Mouse (Mus musculus) thymus, postnatal 10 days (tissue): Measurements from ENCODE around the gene Pls3.
"Not testable (repeated sequence)": the region's sequence is repeated elsewhere in the genome, so short reads cannot be mapped to it uniquely, and the experiment has no call there.

Source experiments
- DNase-seq, 2 experiments: peaks; one replicate each; pipeline ENCODE4 v3.0.0; 2021; ENCODE audit warnings: low spot score in 2 of 2

Gene Pls3

DNA sequence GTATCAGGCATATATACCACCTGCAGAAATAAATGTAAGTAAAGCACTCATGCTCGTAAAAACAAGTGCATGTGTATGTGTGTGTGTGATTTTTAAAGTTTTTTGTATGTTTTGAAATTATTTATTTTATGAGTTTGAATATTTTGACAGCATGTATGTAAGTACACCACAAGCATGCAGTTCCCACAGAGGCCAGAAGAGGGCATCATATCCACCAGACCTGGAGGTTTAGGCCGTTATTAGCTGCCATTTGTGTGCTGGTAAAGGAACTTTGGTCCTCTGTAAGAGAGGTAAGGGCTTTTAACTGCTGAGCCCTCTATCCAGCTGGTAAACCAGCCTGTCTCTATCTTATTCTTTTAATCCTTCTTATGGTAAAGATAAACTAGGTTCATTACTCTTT, 97.5 kb downstream of the Pls3 start:
- no peak for DNase-seq

DNA sequence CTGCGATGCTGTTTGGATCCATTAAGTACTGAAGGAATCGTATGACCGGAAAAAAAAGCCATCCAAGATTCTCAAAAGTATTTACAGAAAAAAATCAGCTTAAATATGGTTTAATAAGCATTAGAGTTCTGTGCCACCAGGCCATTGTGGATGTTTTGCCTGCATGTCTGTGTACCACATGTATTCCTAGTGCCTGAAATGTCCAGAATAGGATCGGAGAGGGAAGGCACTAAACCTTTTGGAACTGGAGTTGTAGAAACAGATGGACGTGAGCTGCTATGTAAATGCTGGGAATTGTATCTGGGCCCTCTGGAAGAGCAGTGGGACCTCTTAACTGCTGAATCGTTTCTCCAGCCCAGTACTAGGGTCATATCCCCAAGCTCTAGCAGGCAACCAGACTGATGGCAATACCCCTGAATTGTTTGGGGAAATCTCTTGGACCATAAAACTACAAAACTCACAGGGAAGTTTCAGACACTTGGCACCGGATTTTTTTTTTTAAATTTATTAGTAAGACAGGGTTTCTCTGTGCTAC, 110.1 kb downstream of the Pls3 start:
- no peak for DNase-seq

DNA sequence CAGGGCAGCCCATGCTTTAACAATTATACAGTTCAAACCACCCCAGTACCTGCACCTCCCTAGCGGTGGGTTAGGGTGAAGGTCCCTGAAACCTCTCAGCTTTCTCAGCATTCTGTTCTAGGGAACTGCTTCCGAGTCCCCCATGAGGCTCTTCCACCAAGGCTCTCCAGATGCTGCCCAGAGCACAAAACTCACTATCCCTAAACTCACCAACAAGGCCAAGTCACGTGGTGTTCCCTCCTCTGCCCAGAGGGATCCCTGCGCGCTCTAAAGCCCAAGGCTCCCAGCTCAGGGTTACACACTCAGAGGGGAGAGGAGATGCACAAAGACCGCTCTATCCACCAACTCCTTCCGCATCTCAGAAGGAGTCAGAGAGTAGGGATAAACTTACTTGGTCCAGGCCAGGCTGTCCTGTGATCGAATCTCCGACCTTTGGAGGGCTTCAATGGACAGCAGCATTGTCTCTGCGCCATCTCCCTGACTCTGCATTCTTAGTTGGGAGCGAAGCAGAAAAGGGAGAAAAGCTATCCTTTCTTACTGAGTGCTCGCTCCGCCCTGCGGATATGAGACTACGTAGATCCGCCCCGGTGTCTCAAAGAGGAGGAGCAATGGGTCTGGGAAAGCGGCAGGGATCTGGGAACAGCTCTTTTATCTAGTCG, 110.7 kb downstream of the Pls3 start:
- DNase-seq: peak; percentile 4 to 10

DNA sequence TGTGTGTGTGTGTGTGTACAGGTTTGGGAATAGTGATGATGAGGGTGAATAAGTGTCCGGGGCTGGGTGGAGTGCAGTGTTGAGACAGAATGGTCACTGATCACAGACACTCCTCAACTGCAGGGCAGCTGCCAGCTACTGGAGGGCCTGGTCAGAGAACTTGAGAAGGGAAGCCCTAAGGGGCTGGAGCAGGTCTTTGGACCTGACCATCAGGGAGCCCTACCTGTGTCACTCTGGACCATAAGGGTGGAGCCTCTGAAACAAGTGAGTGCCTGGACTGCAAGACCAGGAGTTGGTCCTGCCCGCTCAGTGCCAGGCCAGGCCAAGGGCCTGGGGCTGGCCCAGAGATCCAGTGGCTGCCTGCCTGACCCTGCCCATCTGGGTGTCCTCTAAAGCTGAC, 115.5 kb downstream of the Pls3 start:
- DNase-seq: not testable (repeated sequence)

DNA sequence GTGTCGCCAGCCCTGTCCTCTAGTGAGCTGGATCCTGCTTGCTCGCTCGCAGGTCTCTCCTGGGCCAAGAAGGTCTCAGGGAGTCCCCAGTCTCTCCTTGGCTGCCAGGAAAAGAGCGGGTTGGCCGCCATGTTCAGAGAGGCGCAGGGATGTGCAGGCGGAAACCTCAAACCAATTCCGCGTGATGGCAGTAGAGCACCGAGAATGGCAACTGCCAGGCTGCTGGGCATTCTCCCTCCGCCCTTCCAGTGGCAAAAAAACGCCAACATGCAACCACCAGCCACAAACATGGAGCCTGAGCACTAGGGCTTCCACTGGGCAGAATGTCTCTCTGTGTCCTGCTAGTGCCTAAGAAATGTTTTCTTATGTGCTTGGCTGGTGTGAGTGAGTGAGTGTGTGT, 115.9 kb downstream of the Pls3 start:
- peak in 1 of 2 experiments; percentile 58 for DNase-seq

DNA sequence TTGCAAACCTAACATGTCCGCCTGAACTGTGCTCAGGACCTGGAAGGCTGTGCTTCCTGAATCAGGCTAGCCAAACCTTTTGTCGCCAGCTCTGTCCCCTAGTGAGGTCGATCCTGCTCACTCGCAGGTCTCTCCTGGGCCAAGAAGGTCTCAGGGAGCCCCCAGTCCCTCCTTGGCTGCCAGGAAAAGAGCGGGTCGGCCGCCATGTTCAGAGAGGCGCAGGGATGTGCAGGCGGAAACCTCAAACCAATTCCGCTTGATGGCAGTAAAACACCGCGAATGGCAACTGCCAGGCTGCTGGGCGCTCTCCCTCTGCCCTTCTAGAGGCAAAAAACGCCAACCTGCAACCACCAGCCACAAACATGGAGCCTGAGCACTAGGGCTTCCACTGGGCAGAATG, 117.0 kb downstream of the Pls3 start:
- DNase-seq: peak in 1 of 2 experiments; percentile 63

DNA sequence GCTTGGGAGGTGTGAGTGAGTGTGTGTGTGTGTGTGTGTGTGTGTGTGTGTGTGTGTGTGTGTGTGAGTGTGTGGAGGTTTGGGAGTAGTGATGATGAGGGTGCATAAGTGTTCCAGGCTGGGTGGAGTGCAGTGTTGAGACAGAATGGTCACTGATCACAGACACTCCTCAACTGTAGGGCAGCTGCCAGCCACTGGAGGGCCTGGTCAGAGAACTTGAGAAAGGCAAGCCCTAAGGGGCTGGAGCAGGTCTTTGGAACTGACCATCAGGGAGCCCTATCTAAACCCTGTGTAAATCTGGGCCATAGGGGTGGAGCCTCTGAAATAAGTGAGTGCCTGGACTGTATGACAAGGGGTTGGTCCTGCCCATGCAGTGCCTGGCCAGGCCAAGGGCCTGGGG, 120.5 kb downstream of the Pls3 start:
- DNase-seq: not testable (repeated sequence)

DNA sequence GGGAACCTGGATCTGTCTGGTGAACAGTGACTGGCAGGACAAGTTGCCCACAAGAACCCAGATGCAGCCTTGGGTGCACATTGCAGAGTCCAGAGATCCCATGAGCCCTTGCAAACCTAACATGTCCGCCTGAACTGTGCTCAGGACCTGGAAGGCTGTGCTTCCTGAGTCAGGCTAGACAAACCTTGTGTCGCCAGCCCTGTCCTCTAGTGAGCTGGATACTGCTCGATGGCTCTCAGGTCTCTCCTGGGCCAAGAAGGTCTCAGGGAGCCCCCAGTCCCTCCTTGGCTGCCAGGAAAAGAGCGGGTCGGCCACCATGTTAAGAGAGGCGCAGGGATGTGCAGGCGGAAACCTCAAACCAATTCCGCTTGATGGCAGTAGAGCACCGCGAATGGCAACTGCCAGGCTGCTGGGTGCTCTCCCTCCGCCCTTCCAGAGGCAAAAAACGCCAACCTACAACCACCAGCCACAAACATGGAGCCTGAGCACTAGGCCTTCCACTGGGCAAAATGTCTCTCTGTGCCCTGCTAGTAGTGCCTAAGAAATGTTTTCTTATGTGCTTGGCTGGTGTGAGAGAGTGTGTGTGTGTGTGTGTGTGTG, 124.8 kb downstream of the Pls3 start:
- peak in 1 of 2 experiments; percentile 39 for DNase-seq

DNA sequence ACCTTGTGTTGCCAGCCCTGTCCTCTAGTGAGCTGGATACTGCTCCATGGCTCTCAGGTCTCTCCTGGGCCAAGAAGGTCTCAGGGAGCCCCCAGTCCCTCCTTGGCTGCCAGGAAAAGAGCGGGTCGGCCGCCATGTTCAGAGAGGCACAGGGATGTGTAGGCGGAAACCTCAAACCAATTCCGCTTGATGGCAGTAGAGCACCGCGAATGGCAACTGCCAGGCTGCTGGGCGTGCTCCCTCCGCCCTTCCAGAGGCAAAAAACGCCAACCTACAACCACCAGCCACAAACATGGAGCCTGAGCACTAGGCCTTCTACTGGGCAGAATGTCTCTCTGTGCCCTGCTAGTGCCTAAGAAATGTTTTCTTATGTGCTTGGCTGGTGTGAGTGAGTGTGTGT, 125.7 kb downstream of the Pls3 start:
- peak in 1 of 2 experiments; percentile 57 for DNase-seq

DNA sequence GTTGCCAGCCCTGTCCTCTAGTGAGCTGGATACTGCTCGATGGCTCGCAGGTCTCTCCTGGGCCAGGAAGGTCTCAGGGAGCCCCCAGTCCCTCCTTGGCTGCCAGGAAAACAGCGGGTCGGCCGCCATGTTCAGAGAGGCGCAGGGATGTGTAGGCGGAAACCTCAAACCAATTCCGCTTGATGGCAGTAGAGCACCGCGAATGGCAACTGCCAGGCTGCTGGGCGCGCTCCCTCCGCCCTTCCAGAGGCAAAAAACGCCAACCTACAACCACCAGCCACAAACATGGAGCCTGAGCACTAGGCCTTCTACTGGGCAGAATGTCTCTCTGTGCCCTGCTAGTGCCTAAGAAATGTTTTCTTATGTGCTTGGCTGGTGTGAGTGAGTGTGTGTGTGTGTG, 130.5 kb downstream of the Pls3 start:
- DNase-seq: peak in 1 of 2 experiments; percentile 64

DNA sequence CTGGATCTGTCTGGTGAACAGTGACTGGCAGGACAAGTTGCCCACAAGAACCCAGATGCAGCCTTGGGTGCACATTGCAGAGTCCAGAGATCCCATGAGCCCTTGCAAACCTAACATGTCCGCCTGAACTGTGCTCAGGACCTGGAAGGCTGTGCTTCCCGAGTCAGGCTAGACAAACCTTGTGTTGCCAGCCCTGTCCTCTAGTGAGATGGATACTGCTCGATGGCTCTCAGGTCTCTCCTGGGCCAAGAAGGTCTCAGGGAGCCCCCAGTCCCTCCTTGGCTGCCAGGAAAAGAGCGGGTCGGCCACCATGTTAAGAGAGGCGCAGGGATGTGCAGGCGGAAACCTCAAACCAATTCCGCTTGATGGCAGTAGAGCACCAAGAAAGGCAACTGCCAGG, 135.5 kb downstream of the Pls3 start:
- DNase-seq: not testable (repeated sequence)
